Mouse (Mus musculus): ENCODE data around the gene Olfr358. TPM values are rescaled to one million over a fixed set of nuclear protein-coding genes. Genes with fewer than 3 reads are reported as not detected.

The Olfr358 gene
- not detected in 2 replicates for polyA plus RNA-seq (2015; fragmentation: Nextera tagmentation; extraction: Ambion mirVana)

DNA sequence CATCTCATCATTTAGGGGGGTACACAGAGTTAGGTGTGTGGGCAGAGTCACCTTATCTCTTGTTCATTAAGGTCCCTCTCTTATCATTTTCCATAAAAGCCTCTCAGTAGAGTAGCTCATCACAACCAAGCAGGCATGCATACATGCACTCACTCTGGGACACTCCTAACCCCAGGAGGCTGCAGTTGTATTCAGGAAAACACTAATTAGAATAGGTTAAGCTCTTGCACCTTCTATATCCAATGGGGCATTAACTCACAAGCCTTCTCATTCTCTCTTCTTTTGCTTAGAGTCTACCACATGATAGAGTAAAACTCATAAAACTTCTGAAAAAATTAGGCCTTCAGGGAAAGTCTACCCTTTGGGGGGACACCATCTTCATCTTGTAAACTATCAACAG, at the start of gene Olfr358:
Gene Olfr358, minus strand, starts transcription at position 101 of the 400 bp plus-strand sequence.
- Histone ChIP-seq H3K4me1 (replicated peaks; ENCODE audit: control insufficient read depth, insufficient read depth) (no peaks in the 10 kb centered on the region), H3K9me3 (ENCODE audit: control insufficient read depth, low read length) (no peaks in the 10 kb centered on the region), H3K36me3 (ENCODE audit: control insufficient read depth, insufficient read depth, low read length) (no peaks in the 10 kb centered on the region), H3K4me3 (ENCODE audit: low read depth, low read length) (no peak within 1 kb of the TSS), H3K9ac (ENCODE audit: low read length) (no peak within 1 kb of the TSS), H3K27me3 (ENCODE audit: control insufficient read depth, insufficient read depth, low read length) (no peaks in the 10 kb centered on the region), H3K27ac (replicated peaks) (no peak within 1 kb of the TSS), H3K4me2 (replicated peaks; ENCODE audit: low read depth) (no peak within 1 kb of the TSS)
- no peak for ATAC-seq (ENCODE audit: low FRiP score, low TSS enrichment)
- no peak for DNase-seq (ENCODE audit: low spot score)
- TF ChIP-seq CTCF (IDR thresholded peaks at IDR 0.05; ENCODE audit: low read depth): no peak

DNA sequence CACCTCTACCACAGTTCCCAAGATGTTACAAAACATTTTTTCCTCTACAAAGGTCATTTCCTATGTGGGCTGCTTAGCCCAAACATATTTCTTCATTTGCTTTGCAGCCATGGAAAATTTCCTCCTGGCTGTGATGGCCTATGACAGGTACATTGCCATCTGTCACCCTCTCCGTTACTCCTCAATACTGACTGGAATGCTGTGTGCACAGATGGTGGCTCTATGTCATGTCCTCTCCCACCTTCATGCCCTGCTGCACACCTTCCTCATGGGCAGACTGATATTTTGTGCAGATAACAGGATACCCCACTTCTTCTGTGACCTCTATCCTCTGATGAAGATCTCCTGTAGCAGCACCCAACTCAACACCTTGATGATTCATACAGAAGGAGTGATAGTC, 12.1 kb downstream of the Olfr358 start:
- no peak for ATAC-seq (ENCODE audit: low FRiP score, low TSS enrichment)
- Histone ChIP-seq H3K9ac (ENCODE audit: low read length) (no peak overlapping the region), H3K4me2 (replicated peaks; ENCODE audit: low read depth) (no peak overlapping the region), H3K27me3 (ENCODE audit: control insufficient read depth, insufficient read depth, low read length) (no peaks in the 10 kb centered on the region), H3K4me3 (ENCODE audit: low read depth, low read length) (no peak overlapping the region), H3K36me3 (ENCODE audit: control insufficient read depth, insufficient read depth, low read length) (no peaks in the 10 kb centered on the region), H3K4me1 (replicated peaks; ENCODE audit: control insufficient read depth, insufficient read depth) (no peaks in the 10 kb centered on the region), H3K9me3 (ENCODE audit: control insufficient read depth, low read length) (no peaks in the 10 kb centered on the region), H3K27ac (replicated peaks) (no peak overlapping the region)
- no peak for DNase-seq (ENCODE audit: low spot score)
- no peak for TF ChIP-seq EP300 (optimal IDR thresholded peaks at IDR 0.05)
- no peak for TF ChIP-seq CTCF (IDR thresholded peaks at IDR 0.05; ENCODE audit: low read depth)
- WGBS: 73% methylated on average over 1 of the region's 1 CpGs

DNA sequence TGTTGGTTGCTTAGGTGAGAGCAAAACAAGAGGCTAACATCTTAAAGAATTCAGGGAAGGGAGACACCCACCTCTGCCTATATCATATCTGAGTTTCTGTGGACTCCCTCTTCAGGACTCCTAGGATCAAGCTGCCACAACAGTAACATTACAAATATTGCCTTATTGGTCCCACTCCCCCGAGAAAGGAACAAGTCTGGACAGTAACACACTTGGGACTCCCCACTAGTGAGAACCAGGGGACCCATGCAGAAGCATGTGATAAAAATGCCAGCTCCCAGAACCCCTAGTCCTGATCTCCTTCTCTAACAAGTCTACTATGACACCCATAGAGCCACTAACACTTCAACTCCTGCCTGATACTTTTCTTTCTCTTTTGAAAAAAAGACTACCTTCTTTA, 15.6 kb downstream of the Olfr358 start, which contains the start of gene Olfr357:
Gene Olfr357, plus strand, starts transcription at position 301 of the 400 bp plus-strand sequence.
- H3K4me2 ChIP-seq (replicated peaks; ENCODE audit: low read depth): no peak within 1 kb of the TSS
- no peak within 1 kb of the TSS for H3K4me3 ChIP-seq (ENCODE audit: low read depth, low read length)
- no peaks in the 10 kb centered on the region for H3K4me1 ChIP-seq (replicated peaks; ENCODE audit: control insufficient read depth, insufficient read depth)
- ATAC-seq (ENCODE audit: low FRiP score, low TSS enrichment) (no peak), DNase-seq (ENCODE audit: low spot score) (no peak)
- TF ChIP-seq CTCF (IDR thresholded peaks at IDR 0.05; ENCODE audit: low read depth) (no peak), EP300 (optimal IDR thresholded peaks at IDR 0.05) (no peak)
- 48% methylated on average over 1 of the region's 1 CpGs for WGBS
- H3K36me3 ChIP-seq (ENCODE audit: control insufficient read depth, insufficient read depth, low read length): no peaks in the 10 kb centered on the region
- no peak within 1 kb of the TSS for H3K9ac ChIP-seq (ENCODE audit: low read length)
- H3K9me3 ChIP-seq (ENCODE audit: control insufficient read depth, low read length): no peaks in the 10 kb centered on the region
- H3K27me3 ChIP-seq (ENCODE audit: control insufficient read depth, insufficient read depth, low read length): no peaks in the 10 kb centered on the region
- H3K27ac ChIP-seq (replicated peaks): no peak within 1 kb of the TSS

Other genes with a start within 250 kb of the Olfr358 start
- not detected in 2 replicates for gene Olfr348, start 225.1 kb downstream of the Olfr358 start, polyA plus RNA-seq (2015; fragmentation: Nextera tagmentation; extraction: Ambion mirVana)
- not detected in 2 replicates for gene Olfr50, start 218.8 kb downstream of the Olfr358 start, polyA plus RNA-seq (2015; fragmentation: Nextera tagmentation; extraction: Ambion mirVana)
- not detected in 2 replicates for gene Olfr3, start 192.3 kb downstream of the Olfr358 start, polyA plus RNA-seq (2015; fragmentation: Nextera tagmentation; extraction: Ambion mirVana)
- gene Olfr350, start 163.0 kb downstream of the Olfr358 start, polyA plus RNA-seq (2015; fragmentation: Nextera tagmentation; extraction: Ambion mirVana): not detected in 2 replicates
- gene Olfr351, start 146.7 kb downstream of the Olfr358 start, polyA plus RNA-seq (2015; fragmentation: Nextera tagmentation; extraction: Ambion mirVana): not detected in 2 replicates
- not detected in 2 replicates for gene Olfr352, start 140.9 kb downstream of the Olfr358 start, polyA plus RNA-seq (2015; fragmentation: Nextera tagmentation; extraction: Ambion mirVana)
- not detected in 2 replicates for gene Olfr353, start 116.4 kb downstream of the Olfr358 start, polyA plus RNA-seq (2015; fragmentation: Nextera tagmentation; extraction: Ambion mirVana)
- 0.05 TPM in 1 of 2 replicates, not detected in the other for gene Olfr354, start 103.7 kb downstream of the Olfr358 start, polyA plus RNA-seq (2015; fragmentation: Nextera tagmentation; extraction: Ambion mirVana)
- gene Olfr355, start 80.4 kb downstream of the Olfr358 start, polyA plus RNA-seq (2015; fragmentation: Nextera tagmentation; extraction: Ambion mirVana): not detected in 2 replicates
- gene Olfr356, start 72.2 kb downstream of the Olfr358 start, polyA plus RNA-seq (2015; fragmentation: Nextera tagmentation; extraction: Ambion mirVana): not detected in 2 replicates
- 0.01 TPM in 1 of 2 replicates, not detected in the other for gene Olfr357, start 15.5 kb downstream of the Olfr358 start, polyA plus RNA-seq (2015; fragmentation: Nextera tagmentation; extraction: Ambion mirVana)
- gene Olfr360, start 56.4 kb upstream of the Olfr358 start, polyA plus RNA-seq (2015; fragmentation: Nextera tagmentation; extraction: Ambion mirVana): not detected in 2 replicates
- gene Olfr361, start 80.0 kb upstream of the Olfr358 start, polyA plus RNA-seq (2015; fragmentation: Nextera tagmentation; extraction: Ambion mirVana): not detected in 2 replicates
- gene Olfr362, start 108.6 kb upstream of the Olfr358 start, polyA plus RNA-seq (2015; fragmentation: Nextera tagmentation; extraction: Ambion mirVana): not detected in 2 replicates
- gene Olfr364-ps1, start 130.0 kb upstream of the Olfr358 start, polyA plus RNA-seq (2015; fragmentation: Nextera tagmentation; extraction: Ambion mirVana): not detected in 2 replicates
- gene Olfr365, start 178.9 kb upstream of the Olfr358 start, polyA plus RNA-seq (2015; fragmentation: Nextera tagmentation; extraction: Ambion mirVana): not detected in 2 replicates
- gene Olfr366, start 202.2 kb upstream of the Olfr358 start, polyA plus RNA-seq (2015; fragmentation: Nextera tagmentation; extraction: Ambion mirVana): not detected in 2 replicates

Measured in stomach, postnatal 0 days (tissue).